Mouse (Mus musculus) limb, embryonic 11.5 days (tissue): ENCODE results near the gene Nod1. TPM values are rescaled to one million over a fixed set of nuclear protein-coding genes. Genes with fewer than 3 reads are reported as not detected.

ENCODE experiments used
- ATAC-seq: fragments of 200-750 bp; cut with Nextera tagmentation; 2 replicates; pipeline ENCODE4 v1.8.0; 2017; ENCODE audit warnings: low read depth; ENCODE audit not compliant: insufficient number of reproducible peaks, low FRiP score, low TSS enrichment
- DNase-seq: peaks from one replicate; pipeline ENCODE4 v3.0.0-alpha.2; 2015; ENCODE audit warnings: low spot score
- H3K27ac ChIP-seq: fragments of 300-500 bp; sonication (generic); replicated peaks from 2 replicates; pipeline ENCODE4 v1.5.1; 2014; ENCODE audit warnings: low read depth, mild to moderate bottlenecking, low read length
- H3K27me3 ChIP-seq: fragments of 300-500 bp; sonication (generic); 2 replicates; pipeline ENCODE4 v1.6.1; 2014; ENCODE audit warnings: mild to moderate bottlenecking, low read length, mixed read lengths; ENCODE audit not compliant: control insufficient read depth, insufficient read depth
- H3K36me3 ChIP-seq: fragments of 300-500 bp; sonication (generic); 2 replicates; pipeline ENCODE4 v1.6.1; 2014; ENCODE audit warnings: mild to moderate bottlenecking, low read length, moderate library complexity, mixed read lengths; ENCODE audit not compliant: control insufficient read depth, insufficient read depth
- H3K4me1 ChIP-seq: fragments of 300-500 bp; sonication (generic); 2 replicates; pipeline ENCODE4 v1.6.1; 2014; ENCODE audit warnings: low read length, mixed read lengths; ENCODE audit not compliant: control insufficient read depth, insufficient read depth
- H3K4me2 ChIP-seq: fragments of 300-500 bp; sonication (generic); 2 replicates; pipeline ENCODE4 v1.6.1; 2014; ENCODE audit warnings: low read depth, mild to moderate bottlenecking, moderate library complexity; ENCODE audit not compliant: severe bottlenecking
- H3K4me3 ChIP-seq: fragments of 300-500 bp; sonication (generic); 2 replicates; pipeline ENCODE4 v1.5.1; 2014; ENCODE audit warnings: low read depth, low read length
- H3K9ac ChIP-seq: fragments of 300-500 bp; sonication (generic); 2 replicates; pipeline ENCODE4 v1.6.1; 2014; ENCODE audit warnings: mild to moderate bottlenecking, low read length
- H3K9me3 ChIP-seq: fragments of 300-500 bp; sonication (generic); 2 replicates; pipeline ENCODE4 v1.6.1; 2016; ENCODE audit warnings: low read length; ENCODE audit not compliant: control insufficient read depth
- WGBS: fragments of 180-500 bp; shearing (Covaris S2); extraction: QIAGEN DNeasy Blood & Tissue Kit; methylation state at CpG from one replicate; pipeline ENCODE4 v1.1.7; 2014; 5-methylcytosine and 5-hydroxymethylcytosine counted together
- polyA plus RNA-seq: library from polyadenylated mRNA; unstranded; fragments of >200 nt; fragmentation: Nextera tagmentation; extraction: Ambion mirVana; gene quantifications from 2 replicates; pipeline ENCODE4 v1.2.1, GENCODE M21; 2014

The Nod1 gene
- polyA plus RNA-seq, 1 experiment from 2014 or later = 2.4 TPM

- Histone ChIP-seq H3K27ac (no peak overlapping the region), H3K27me3 (no peaks in the 10 kb centered on the region), H3K4me3 (no peak overlapping the region), H3K9ac (no peak overlapping the region), H3K4me2 (no peak overlapping the region), H3K9me3 (no peaks in the 10 kb centered on the region), H3K36me3 (no peaks in the 10 kb centered on the region), H3K4me1 (no peaks in the 10 kb centered on the region)
- WGBS = 60% methylated on average over 4 of the region's 4 CpGs
- DNase-seq (no peak), ATAC-seq (no peak)
These were observed 56.2 kb downstream of the Nod1 start for GRCm38 (mm10) chr6:54916163-54916562.

GRCm38 (mm10) chr6:54914977-54915376 is 57.4 kb downstream of the Nod1 start:
- no peak for ATAC-seq
- 89% methylated on average over 4 of the region's 4 CpGs for WGBS
- H3K27ac ChIP-seq = no peak overlapping the region
- H3K4me1 ChIP-seq = no peaks in the 10 kb centered on the region
- H3K9ac ChIP-seq = no peak overlapping the region
- H3K27me3 ChIP-seq = no peaks in the 10 kb centered on the region
- DNase-seq = no peak
- no peak overlapping the region for H3K4me2 ChIP-seq
- H3K4me3 ChIP-seq = no peak overlapping the region
- H3K9me3 ChIP-seq = no peaks in the 10 kb centered on the region
- H3K36me3 ChIP-seq = no peaks in the 10 kb centered on the region

- H3K4me2 ChIP-seq = no peak overlapping the region
- no peak for ATAC-seq
- DNase-seq = no peak
- H3K27me3 ChIP-seq = no peaks in the 10 kb centered on the region
- no peaks in the 10 kb centered on the region for H3K36me3 ChIP-seq
- no peaks in the 10 kb centered on the region for H3K9me3 ChIP-seq
- no peak overlapping the region for H3K27ac ChIP-seq
- H3K4me3 ChIP-seq = no peak overlapping the region
- no peaks in the 10 kb centered on the region for H3K4me1 ChIP-seq
- 81% methylated on average over 10 of the region's 10 CpGs for WGBS
- no peak overlapping the region for H3K9ac ChIP-seq
These were observed 66.1 kb downstream of the Nod1 start for GRCm38 (mm10) chr6:54906053-54907040.

- ATAC-seq = no peak
- WGBS = 92% methylated on average over 2 of the region's 2 CpGs
- no peaks in the 10 kb centered on the region for H3K4me1 ChIP-seq
These were observed 69.9 kb downstream of the Nod1 start for GRCm38 (mm10) chr6:54902547-54902946.

DNA sequence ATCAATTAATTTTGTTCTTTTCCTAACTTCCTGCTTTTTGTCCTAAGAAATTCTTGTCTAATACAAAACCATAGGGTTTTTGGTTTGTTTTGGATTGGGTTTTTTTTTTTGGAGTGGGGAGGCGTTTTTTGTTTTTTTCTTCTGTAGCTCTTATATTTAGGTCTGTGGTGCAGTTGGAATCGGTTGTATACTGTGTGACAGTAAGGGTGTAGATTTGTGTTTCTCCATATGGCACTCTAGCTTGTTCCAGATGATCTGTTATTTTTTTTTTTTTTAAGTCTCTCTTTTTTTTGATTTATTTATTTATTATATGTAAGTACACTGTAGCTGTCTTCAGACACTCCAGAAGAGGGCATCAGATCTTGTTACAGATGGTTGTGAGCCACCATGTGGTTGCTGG is 72.2 kb downstream of the Nod1 start:
- Histone ChIP-seq H3K36me3 (no peaks in the 10 kb centered on the region), H3K9me3 (no peaks in the 10 kb centered on the region), H3K4me3 (no peak overlapping the region), H3K4me1 (no peaks in the 10 kb centered on the region), H3K9ac (no peak overlapping the region), H3K27ac (no peak overlapping the region), H3K27me3 (no peaks in the 10 kb centered on the region), H3K4me2 (no peak overlapping the region)
- no peak for DNase-seq
- no peak for ATAC-seq
- 83% methylated on average over 2 of the region's 2 CpGs for whole genome bisulfite sequencing

More at GRCm38 (mm10) chr6:54902547-54902946, 69.9 kb downstream of the Nod1 start:
- DNase-seq = no peak
- Histone ChIP-seq H3K4me2 (no peak overlapping the region), H3K9me3 (no peaks in the 10 kb centered on the region), H3K27me3 (no peaks in the 10 kb centered on the region), H3K9ac (no peak overlapping the region), H3K36me3 (no peaks in the 10 kb centered on the region), H3K27ac (no peak overlapping the region), H3K4me3 (no peak overlapping the region)

DNA sequence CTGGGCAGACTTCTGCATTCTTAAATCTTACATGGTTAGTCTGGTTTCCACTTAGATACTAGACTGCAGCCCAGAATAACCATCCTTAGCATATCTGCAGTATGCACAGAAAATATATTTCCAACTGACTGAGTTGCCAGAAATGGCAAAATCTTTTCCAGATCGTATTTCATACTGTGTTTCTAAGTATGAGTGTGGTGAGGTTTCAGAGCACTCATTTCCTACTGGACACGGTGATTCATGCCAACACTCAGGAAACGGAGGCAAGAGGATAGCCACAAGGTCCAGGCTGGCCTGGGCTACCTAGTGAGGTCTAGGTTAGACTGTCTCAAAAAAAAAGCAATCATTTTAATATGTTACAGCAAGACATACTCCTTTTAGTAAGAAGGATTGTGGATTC is 81.0 kb downstream of the Nod1 start:
- Histone ChIP-seq H3K4me3 (no peak overlapping the region), H3K4me2 (no peak overlapping the region), H3K27ac (no peak overlapping the region), H3K9me3 (no peaks in the 10 kb centered on the region), H3K36me3 (no peaks in the 10 kb centered on the region; the same call in 1 of the 2 replicates), H3K27me3 (no peaks in the 10 kb centered on the region), H3K9ac (no peak overlapping the region), H3K4me1 (0 out of 2 replicates have a peak, but pooled peaks cover under 1% of the 10 kb centered on the region)
- 87% methylated on average over 3 of the region's 3 CpGs for WGBS
- ATAC-seq (no peak), DNase-seq (no peak)

DNA sequence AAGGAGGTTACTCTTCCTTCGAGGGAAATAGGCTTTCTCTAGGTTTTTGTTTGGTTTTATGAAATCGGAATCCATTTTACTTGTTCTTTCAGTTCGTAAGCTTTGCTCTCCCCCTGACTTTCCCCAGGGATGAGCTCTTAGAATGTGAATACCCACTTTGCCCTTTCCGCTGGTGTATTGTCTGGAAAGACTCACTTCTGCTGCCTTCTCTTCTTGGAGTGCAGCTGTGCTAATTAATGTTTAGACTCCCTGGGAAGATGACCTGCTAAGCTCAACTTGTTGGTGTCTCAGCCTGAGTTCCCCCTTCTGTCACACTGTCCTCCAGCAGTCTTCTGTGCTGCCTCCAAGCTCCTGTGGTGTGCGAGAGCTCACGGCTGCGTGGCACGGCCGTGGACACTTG is 82.2 kb downstream of the Nod1 start:
- no peak overlapping the region for H3K4me3 ChIP-seq
- 89% methylated on average over 9 of the region's 9 CpGs for WGBS
- no peak overlapping the region for H3K9ac ChIP-seq
- no peak overlapping the region for H3K27ac ChIP-seq
- H3K36me3 ChIP-seq = no peaks in the 10 kb centered on the region; the same call in 1 of the 2 replicates
- ATAC-seq (no peak), DNase-seq (no peak)
- H3K27me3 ChIP-seq = no peaks in the 10 kb centered on the region
- H3K9me3 ChIP-seq = no peaks in the 10 kb centered on the region
- 0 out of 2 replicates have a peak, but pooled peaks cover 3% of the 10 kb centered on the region for H3K4me1 ChIP-seq
- H3K4me2 ChIP-seq = no peak overlapping the region

DNA sequence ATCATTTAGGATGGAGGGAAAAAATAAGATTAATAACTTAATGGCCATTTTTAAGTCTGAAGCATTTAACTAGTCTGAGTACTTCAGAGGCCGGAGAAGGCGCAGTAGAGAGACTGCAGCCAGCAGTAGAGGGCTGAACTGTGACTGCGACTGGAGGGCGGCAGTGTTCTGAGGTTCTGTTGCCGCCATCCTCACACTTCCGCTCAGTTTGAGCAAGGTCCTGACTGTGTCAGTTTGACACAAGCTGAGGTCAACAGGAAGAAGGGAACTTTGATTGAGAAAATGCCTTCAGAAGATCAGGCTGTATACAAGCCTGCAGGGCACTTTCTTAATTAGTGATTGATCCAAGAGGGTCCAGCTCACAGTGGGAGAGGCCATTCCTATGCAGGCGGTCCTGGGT is 86.2 kb downstream of the Nod1 start:
- no peak overlapping the region for H3K4me2 ChIP-seq
- H3K9me3 ChIP-seq = no peaks in the 10 kb centered on the region
- ATAC-seq (no peak), DNase-seq (no peak)
- H3K36me3 ChIP-seq = no peaks in the 10 kb centered on the region; the same call in 1 of the 2 replicates
- H3K27ac ChIP-seq = no peak overlapping the region
- 77% methylated on average over 7 of the region's 7 CpGs for WGBS
- no peak overlapping the region for H3K9ac ChIP-seq
- H3K4me3 ChIP-seq = no peak overlapping the region
- H3K4me1 ChIP-seq = 0 out of 2 replicates have a peak, but pooled peaks cover 3% of the 10 kb centered on the region
- no peaks in the 10 kb centered on the region for H3K27me3 ChIP-seq
